14 mouse cellular contexts compared by ENCODE assay signal in genomic region chr1:161894126-161894525, GRCm38 (mm10). TPM values are rescaled to one million over a fixed set of nuclear protein-coding genes. Genes with fewer than 3 reads are reported as not detected.
DNase-seq lines count a peak whose midpoint lies in the region; ATAC-seq and TF ChIP-seq lines count a peak whose summit lies in the region.
"Had no signal": no experiment of that assay in that cellular context is flagged by ENCODE, and none has a peak within 500 bp of the region (broad histone marks: within the 10 kb centered on the region; RNA-seq: fewer than 3 reads in every experiment).

No protein-coding gene starts in this region.

- TF ChIP-seq CTCF in heart, postnatal 0 days (IDR thresholded peaks at IDR 0.05; ENCODE audit: low read depth): no peak

- TF ChIP-seq EP300 in heart, postnatal 0 days (IDR thresholded peaks at IDR 0.05; ENCODE audit: low read depth): no peak

- H3K4me2 ChIP-seq in heart, postnatal 0 days (ENCODE audit: low read depth, low read length): 0 out of 2 replicates have a peak overlapping the region, but pooled peaks have one; percentile 10
- H3K4me2 ChIP-seq in liver, embryonic 15.5 days: peak overlapping the region; percentile 62
- H3K4me2 ChIP-seq: forebrain, embryonic 15.5 days had no signal

- no peaks in the 10 kb centered on the region for H3K27me3 ChIP-seq in heart, postnatal 0 days (ENCODE audit: control insufficient read depth, insufficient read depth, low read length)
- H3K27me3 ChIP-seq in liver, embryonic 15.5 days: no peaks in the 10 kb centered on the region
- H3K27me3 ChIP-seq: forebrain, embryonic 15.5 days had no signal

- H3K4me3 ChIP-seq in heart, postnatal 0 days (ENCODE audit: low read depth, low read length): no peak overlapping the region
- H3K4me3 ChIP-seq in liver, embryonic 15.5 days (replicated peaks): peak overlapping the region; percentile 17
- H3K4me3 ChIP-seq: forebrain, embryonic 15.5 days had no signal

- no peak overlapping the region for H3K9ac ChIP-seq in heart, postnatal 0 days (replicated peaks; ENCODE audit: low read depth, low read length)
- peak overlapping the region; percentile 45 for H3K9ac ChIP-seq in liver, embryonic 15.5 days
- H3K9ac ChIP-seq: forebrain, embryonic 15.5 days had no signal

- DNase-seq in heart, postnatal 0 days (ENCODE audit: low spot score): no peak
- no peak for DNase-seq in heart, postnatal 25 days (ENCODE audit: low spot score)
- DNase-seq in CD4-positive helper T cell, adult 2 months (ENCODE audit: low read depth, low spot score): peak; percentile 67
- no peak for DNase-seq in left cerebral cortex, postnatal 4 days
- no peak for DNase-seq in embryo, embryonic 10 days (ENCODE audit: low spot score)
- no peak for DNase-seq in frontal cortex, postnatal 10 days (ENCODE audit: low spot score in 2 of 2)
- DNase-seq: cerebellum, adult 2 months; kidney, postnatal 25 days; lung, postnatal 36 days; right cerebral cortex, adult 18-20 months had no signal

- H3K36me3 ChIP-seq in heart, postnatal 0 days (replicated peaks; ENCODE audit: control insufficient read depth, insufficient read depth, low read length): no peaks in the 10 kb centered on the region
- no peaks in the 10 kb centered on the region for H3K36me3 ChIP-seq in liver, embryonic 15.5 days (replicated peaks)
- H3K36me3 ChIP-seq: forebrain, embryonic 15.5 days had no signal

- 30% methylated on average over 2 of the region's 2 CpGs for WGBS in heart, postnatal 0 days
- 11% methylated on average over 2 of the region's 2 CpGs for WGBS in liver, embryonic 15.5 days (ENCODE audit: insufficient replicate concordance)

- intact Hi-C loops in heart, postnatal 25 days (cut with DNase I): no loop called here
- intact Hi-C loops in left cerebral cortex, postnatal 4 days (cut with DNase I): no loop called here

- no peak for ATAC-seq in heart, postnatal 0 days (ENCODE audit: insufficient read depth, low read depth)
- ATAC-seq in common myeloid progenitor, adult 5-6 weeks (replicated peaks; ENCODE audit: low read depth, poor library complexity, severe bottlenecking): peak; percentile 64
- ATAC-seq in liver, embryonic 15.5 days (ENCODE audit: insufficient read depth): peak; percentile 60
- ATAC-seq: forebrain, embryonic 15.5 days; hindbrain, postnatal 0 days had no signal

- no peaks in the 10 kb centered on the region for H3K9me3 ChIP-seq in heart, postnatal 0 days (replicated peaks; ENCODE audit: control insufficient read depth, low read length)
- no peaks in the 10 kb centered on the region for H3K9me3 ChIP-seq in liver, embryonic 15.5 days (replicated peaks)
- H3K9me3 ChIP-seq: forebrain, embryonic 15.5 days had no signal

- H3K4me1 ChIP-seq in heart, postnatal 0 days (ENCODE audit: control insufficient read depth, insufficient read depth): peaks cover 8% of the 10 kb centered on the region
- peaks cover 44% of the 10 kb centered on the region for H3K4me1 ChIP-seq in liver, embryonic 15.5 days (replicated peaks)
- H3K4me1 ChIP-seq: forebrain, embryonic 15.5 days had no signal

- no peak overlapping the region for H3K27ac ChIP-seq in heart, postnatal 0 days (ENCODE audit: low read depth)
- peak overlapping the region; percentile 96 for H3K27ac ChIP-seq in liver, embryonic 15.5 days (replicated peaks)
- H3K27ac ChIP-seq: forebrain, embryonic 15.5 days; hindbrain, postnatal 0 days had no signal

RNA-seq across cellular contexts. Expression of gene Suco, which starts 17.6 kb away (rescaled TPM):
- total RNA-seq in heart, postnatal 0 days (2014; rRNA removed; ENCODE audit: low replicate concordance): 13.9 and 17.0 TPM in 2 replicates
- polyA plus RNA-seq in heart, postnatal 0 days (2015; fragmentation: Nextera tagmentation; extraction: Ambion mirVana): 7.5 and 10.0 TPM in 2 replicates
- total RNA-seq in heart, postnatal 25 days (2021): 10 to 100 TPM; 12.6 to 13.7 TPM
- total RNA-seq in common myeloid progenitor, adult 5-6 weeks (2017): 61.5 and 86.5 TPM in 2 replicates
- 11.1 and 12.6 TPM in 2 replicates for polyA plus RNA-seq in liver, embryonic 15.5 days (2015; fragmentation: Nextera tagmentation; extraction: Ambion mirVana)
- 10 to 100 TPM; 38.3 to 44.8 TPM for total RNA-seq in left cerebral cortex, postnatal 4 days (2021)
